Mouse (Mus musculus): Measurements from ENCODE around the gene Spint2. TPM values are rescaled to one million over a fixed set of nuclear protein-coding genes. Genes with fewer than 3 reads are reported as not detected.
A peak's percentile ranks its signal among the peaks of the same experiment; 100 is the strongest.

Gene Spint2
- polyA plus RNA-seq, 1 experiment from 2014 or later: 98.5 TPM

DNA sequence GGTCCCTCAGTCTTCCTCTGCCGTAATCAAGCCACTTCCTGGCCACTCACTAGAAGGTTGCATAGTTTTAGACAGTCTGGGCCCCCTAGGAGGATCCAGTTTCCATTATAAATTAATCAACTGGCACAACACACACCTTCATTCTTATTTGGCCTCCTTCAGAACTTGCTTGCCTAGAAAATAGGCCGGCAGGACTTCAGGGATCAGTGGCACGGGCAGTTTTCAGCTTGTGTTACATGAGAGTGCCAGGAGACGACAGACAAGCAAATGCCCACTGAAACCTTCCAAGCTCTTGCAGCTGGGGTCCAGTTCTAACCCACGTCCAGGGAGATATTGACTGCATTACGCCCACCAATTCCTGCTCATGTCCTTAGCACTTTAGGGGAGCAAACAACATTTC lies 19.6 kb downstream of the Spint2 start:
- Histone ChIP-seq H3K9ac (ENCODE audit: low read length) (peak overlapping the region; percentile 16; the same call in 1 of the 2 replicates), H3K36me3 (ENCODE audit: control insufficient read depth, insufficient read depth, low read length) (peaks cover 11% of the 10 kb centered on the region), H3K4me1 (ENCODE audit: control insufficient read depth in 2 of 2, insufficient read depth in 2 of 2, low read length in 2 of 2) (peaks cover 14 to 28% of the 10 kb centered on the region in 2 experiments; a peak in 3 of 4 replicates), H3K4me3 (ENCODE audit: control insufficient read depth in 1 of 2, insufficient read depth in 1 of 2, low read depth in 1 of 2, low read length in 2 of 2) (no peak overlapping the region), H3K27ac (replicated peaks in 1 of 2; ENCODE audit: control insufficient read depth in 1 of 2, insufficient read depth in 1 of 2, low read depth in 2 of 2, low read length in 2 of 2) (peak overlapping the region in 1 of 2 experiments; percentile 27; a peak in 1 of 4 replicates), H3K9me3 (ENCODE audit: control insufficient read depth, low read length) (no peaks in the 10 kb centered on the region), H3K27me3 (ENCODE audit: control insufficient read depth, insufficient read depth, low read length) (no peaks in the 10 kb centered on the region), H3K4me2 (ENCODE audit: low read length) (no peak overlapping the region)
- 64% methylated on average over 6 of the region's 6 CpGs for WGBS
- ATAC-seq (ENCODE audit: insufficient number of reproducible peaks, insufficient read depth, low FRiP score, low read depth): no peak

- no peak overlapping the region for H3K9ac ChIP-seq (ENCODE audit: low read length)
- H3K36me3 ChIP-seq (ENCODE audit: control insufficient read depth, insufficient read depth, low read length): peaks cover 13% of the 10 kb centered on the region
- H3K9me3 ChIP-seq (ENCODE audit: control insufficient read depth, low read length): no peaks in the 10 kb centered on the region
- WGBS: 77% methylated on average over 10 of the region's 10 CpGs
- H3K4me1 ChIP-seq (ENCODE audit: control insufficient read depth in 2 of 2, insufficient read depth in 2 of 2, low read length in 2 of 2): peaks cover 13 to 24% of the 10 kb centered on the region in 2 experiments; a peak in 3 of 4 replicates
- no peak overlapping the region for H3K27ac ChIP-seq (replicated peaks in 1 of 2; ENCODE audit: control insufficient read depth in 1 of 2, insufficient read depth in 1 of 2, low read depth in 2 of 2, low read length in 2 of 2)
- no peak overlapping the region for H3K4me2 ChIP-seq (ENCODE audit: low read length)
- H3K27me3 ChIP-seq (ENCODE audit: control insufficient read depth, insufficient read depth, low read length): no peaks in the 10 kb centered on the region
- ATAC-seq (ENCODE audit: insufficient number of reproducible peaks, insufficient read depth, low FRiP score, low read depth): no peak
- H3K4me3 ChIP-seq (ENCODE audit: control insufficient read depth in 1 of 2, insufficient read depth in 1 of 2, low read depth in 1 of 2, low read length in 2 of 2): no peak overlapping the region
Measured at GRCm38 (mm10) chr7:29259781-29260730, 21.7 kb downstream of the Spint2 start.

DNA sequence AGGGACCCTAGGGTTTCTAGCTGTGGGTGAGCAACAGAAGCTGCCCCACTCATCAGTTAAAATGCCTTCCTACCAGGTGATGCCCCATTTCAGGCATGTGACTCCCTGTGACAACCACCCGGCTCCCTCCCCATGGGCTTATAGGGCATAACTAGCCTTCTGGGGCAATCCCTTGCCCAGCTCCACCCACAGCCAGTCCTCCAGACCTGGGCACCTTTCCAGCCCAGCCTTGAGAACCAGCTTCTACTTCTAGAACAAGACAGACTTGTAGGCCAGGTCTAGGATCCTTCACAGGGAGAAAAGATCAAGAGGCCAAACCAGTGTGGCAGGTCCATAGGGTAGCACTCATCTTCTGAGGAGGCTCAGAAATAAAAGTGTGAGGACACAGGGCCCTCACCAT lies 24.3 kb downstream of the Spint2 start:
- Histone ChIP-seq H3K27ac (replicated peaks in 1 of 2; ENCODE audit: control insufficient read depth in 1 of 2, insufficient read depth in 1 of 2, low read depth in 2 of 2, low read length in 2 of 2) (peak overlapping the region in 1 of 2 experiments; percentile 45; a peak in 2 of 4 replicates), H3K9me3 (ENCODE audit: control insufficient read depth, low read length) (no peaks in the 10 kb centered on the region), H3K27me3 (ENCODE audit: control insufficient read depth, insufficient read depth, low read length) (no peaks in the 10 kb centered on the region), H3K4me1 (ENCODE audit: control insufficient read depth in 2 of 2, insufficient read depth in 2 of 2, low read length in 2 of 2) (peaks cover 10 to 21% of the 10 kb centered on the region in 2 experiments; a peak in 3 of 4 replicates), H3K4me2 (ENCODE audit: low read length) (no peak overlapping the region), H3K4me3 (ENCODE audit: control insufficient read depth in 1 of 2, insufficient read depth in 1 of 2, low read depth in 1 of 2, low read length in 2 of 2) (no peak overlapping the region), H3K9ac (ENCODE audit: low read length) (no peak overlapping the region), H3K36me3 (ENCODE audit: control insufficient read depth, insufficient read depth, low read length) (peaks cover 13% of the 10 kb centered on the region)
- WGBS: 71% methylated on average over 1 of the region's 1 CpGs
- no peak for ATAC-seq (ENCODE audit: insufficient number of reproducible peaks, insufficient read depth, low FRiP score, low read depth)

- peaks cover 13% of the 10 kb centered on the region for H3K36me3 ChIP-seq (ENCODE audit: control insufficient read depth, insufficient read depth, low read length)
- peaks cover 7 to 18% of the 10 kb centered on the region in 2 experiments; a peak in 3 of 4 replicates for H3K4me1 ChIP-seq (ENCODE audit: control insufficient read depth in 2 of 2, insufficient read depth in 2 of 2, low read length in 2 of 2)
- no peak overlapping the region for H3K4me3 ChIP-seq (ENCODE audit: control insufficient read depth in 1 of 2, insufficient read depth in 1 of 2, low read depth in 1 of 2, low read length in 2 of 2)
- H3K4me2 ChIP-seq (ENCODE audit: low read length): no peak overlapping the region
- H3K9me3 ChIP-seq (ENCODE audit: control insufficient read depth, low read length): no peaks in the 10 kb centered on the region
- no peak overlapping the region for H3K27ac ChIP-seq (replicated peaks in 1 of 2; ENCODE audit: control insufficient read depth in 1 of 2, insufficient read depth in 1 of 2, low read depth in 2 of 2, low read length in 2 of 2)
- H3K9ac ChIP-seq (ENCODE audit: low read length): no peak overlapping the region
- no peaks in the 10 kb centered on the region for H3K27me3 ChIP-seq (ENCODE audit: control insufficient read depth, insufficient read depth, low read length)
- 82% methylated on average over 4 of the region's 4 CpGs for WGBS
- ATAC-seq (ENCODE audit: insufficient number of reproducible peaks, insufficient read depth, low FRiP score, low read depth): no peak
Measured at GRCm38 (mm10) chr7:29255875-29256274, 25.8 kb downstream of the Spint2 start.

DNA sequence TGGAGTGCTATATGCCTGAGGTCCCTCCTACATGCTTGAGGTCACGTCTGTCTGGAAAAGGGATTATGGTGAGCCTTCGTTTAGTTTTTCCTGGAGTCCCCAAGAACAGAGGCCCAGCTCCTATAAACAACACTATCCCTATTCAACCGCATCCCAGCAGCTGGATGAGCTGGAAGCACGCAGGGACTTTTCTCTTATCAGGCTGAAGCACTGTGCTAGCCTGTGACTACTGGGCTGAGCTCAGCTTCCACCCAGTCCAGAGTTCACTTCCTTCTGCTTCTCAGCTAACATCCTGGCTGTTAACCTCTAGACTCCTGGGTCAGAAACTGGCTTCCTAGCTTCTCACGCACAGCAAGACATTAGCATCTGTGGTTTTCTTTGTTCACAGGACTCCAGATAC lies 27.9 kb downstream of the Spint2 start:
- H3K4me3 ChIP-seq (ENCODE audit: control insufficient read depth in 1 of 2, insufficient read depth in 1 of 2, low read depth in 1 of 2, low read length in 2 of 2): no peak overlapping the region
- no peak overlapping the region for H3K4me2 ChIP-seq (ENCODE audit: low read length)
- no peaks in the 10 kb centered on the region for H3K9me3 ChIP-seq (ENCODE audit: control insufficient read depth, low read length)
- peaks cover 10% of the 10 kb centered on the region for H3K36me3 ChIP-seq (ENCODE audit: control insufficient read depth, insufficient read depth, low read length)
- no peak overlapping the region for H3K9ac ChIP-seq (ENCODE audit: low read length)
- no peaks in the 10 kb centered on the region for H3K27me3 ChIP-seq (ENCODE audit: control insufficient read depth, insufficient read depth, low read length)
- peaks cover 7 to 11% of the 10 kb centered on the region in 2 experiments; a peak in 2 of 4 replicates for H3K4me1 ChIP-seq (ENCODE audit: control insufficient read depth in 2 of 2, insufficient read depth in 2 of 2, low read length in 2 of 2)
- ATAC-seq (ENCODE audit: insufficient number of reproducible peaks, insufficient read depth, low FRiP score, low read depth): no peak
- peak overlapping the region in 1 of 2 experiments; percentile 28; a peak in 2 of 4 replicates for H3K27ac ChIP-seq (replicated peaks in 1 of 2; ENCODE audit: control insufficient read depth in 1 of 2, insufficient read depth in 1 of 2, low read depth in 2 of 2, low read length in 2 of 2)
- WGBS: 36% methylated on average over 5 of the region's 5 CpGs

DNA sequence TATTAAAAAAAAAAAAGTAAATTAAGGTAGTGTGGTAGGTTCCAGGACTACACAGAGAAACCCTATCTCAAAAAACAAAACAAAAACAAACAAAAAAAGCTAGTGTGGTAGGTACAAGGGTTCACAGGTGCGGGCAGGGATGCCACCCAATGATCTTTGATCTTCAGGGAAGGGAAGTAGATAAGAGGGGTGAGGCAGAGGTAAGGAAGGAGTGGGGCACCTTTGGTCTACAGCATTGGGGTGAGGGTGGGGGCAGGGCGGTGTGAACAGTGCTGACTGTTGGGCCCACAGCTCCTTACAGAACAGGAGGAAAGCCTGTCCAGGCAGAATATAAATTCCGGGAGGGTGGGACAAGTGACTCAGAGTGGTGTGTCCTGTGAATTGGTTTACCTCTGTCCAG lies 30.5 kb downstream of the Spint2 start:
- Histone ChIP-seq H3K4me3 (ENCODE audit: control insufficient read depth in 1 of 2, insufficient read depth in 1 of 2, low read depth in 1 of 2, low read length in 2 of 2) (no peak overlapping the region), H3K4me2 (ENCODE audit: low read length) (no peak overlapping the region), H3K9ac (ENCODE audit: low read length) (no peak overlapping the region), H3K9me3 (ENCODE audit: control insufficient read depth, low read length) (no peaks in the 10 kb centered on the region), H3K36me3 (ENCODE audit: control insufficient read depth, insufficient read depth, low read length) (peaks cover 13% of the 10 kb centered on the region), H3K27me3 (ENCODE audit: control insufficient read depth, insufficient read depth, low read length) (no peaks in the 10 kb centered on the region), H3K4me1 (ENCODE audit: control insufficient read depth in 2 of 2, insufficient read depth in 2 of 2, low read length in 2 of 2) (peaks cover 13 to 14% of the 10 kb centered on the region in 2 experiments; a peak in 2 of 4 replicates), H3K27ac (replicated peaks in 1 of 2; ENCODE audit: control insufficient read depth in 1 of 2, insufficient read depth in 1 of 2, low read depth in 2 of 2, low read length in 2 of 2) (no peak overlapping the region)
- 65% methylated on average over 3 of the region's 3 CpGs for WGBS
- no peak for ATAC-seq (ENCODE audit: insufficient number of reproducible peaks, insufficient read depth, low FRiP score, low read depth)

GRCm38 (mm10) chr7:29248261-29248841 lies 33.4 kb downstream of the Spint2 start, which contains the start of gene 2200002D01Rik:
2200002D01Rik (minus strand) TSS chr7:29248466.
- H3K27me3 ChIP-seq (ENCODE audit: control insufficient read depth, insufficient read depth, low read length): no peaks in the 10 kb centered on the region
- peak within 1 kb of the TSS; percentile 89 for H3K4me2 ChIP-seq (ENCODE audit: low read length)
- H3K9me3 ChIP-seq (ENCODE audit: control insufficient read depth, low read length): no peaks in the 10 kb centered on the region
- peaks cover 32% of the 10 kb centered on the region for H3K36me3 ChIP-seq (ENCODE audit: control insufficient read depth, insufficient read depth, low read length)
- peak within 1 kb of the TSS in 1 of 2 experiments; percentile 24; a peak in 1 of 4 replicates for H3K27ac ChIP-seq (replicated peaks in 1 of 2; ENCODE audit: control insufficient read depth in 1 of 2, insufficient read depth in 1 of 2, low read depth in 2 of 2, low read length in 2 of 2)
- WGBS: 3% methylated on average over 20 of the region's 20 CpGs
- H3K9ac ChIP-seq (ENCODE audit: low read length): peak within 1 kb of the TSS; percentile 71
- peaks cover 11 to 12% of the 10 kb centered on the region in 2 experiments; a peak in 2 of 4 replicates for H3K4me1 ChIP-seq (ENCODE audit: control insufficient read depth in 2 of 2, insufficient read depth in 2 of 2, low read length in 2 of 2)
- H3K4me3 ChIP-seq (ENCODE audit: control insufficient read depth in 1 of 2, insufficient read depth in 1 of 2, low read depth in 1 of 2, low read length in 2 of 2): peak within 1 kb of the TSS; percentile 44 to 45
- ATAC-seq (ENCODE audit: insufficient number of reproducible peaks, insufficient read depth, low FRiP score, low read depth): no peak

Measured in heart, embryonic 14.5 days (tissue).